ENCODE assay signal across 15 mouse cellular contexts in the genomic region with DNA sequence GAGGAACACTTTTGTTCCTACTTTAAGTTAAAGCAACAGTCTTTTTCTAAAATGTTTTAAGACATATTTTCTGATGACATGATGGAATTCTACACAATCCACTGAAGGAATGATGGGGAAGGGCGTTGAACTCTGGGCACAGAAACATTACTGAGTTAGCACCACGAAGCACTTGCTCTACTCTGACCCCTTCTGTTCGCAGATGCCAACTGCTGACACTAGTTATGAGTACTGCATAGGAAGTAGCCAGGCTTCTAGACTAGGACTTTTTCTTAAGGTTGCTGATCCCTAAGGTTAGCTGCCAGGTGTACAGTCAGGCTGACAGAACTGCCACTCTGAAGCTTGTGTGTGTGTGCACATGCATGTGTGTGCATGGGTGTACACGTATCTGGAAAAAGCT. TPM values are rescaled to one million over a fixed set of nuclear protein-coding genes. Genes with fewer than 3 reads are reported as not detected.
DNase-seq lines count a peak whose midpoint lies in the region; ATAC-seq and TF ChIP-seq lines count a peak whose summit lies in the region.
"Had no signal": no experiment of that assay in that cellular context is flagged by ENCODE, and none has a peak within 500 bp of the region (broad histone marks: within the 10 kb centered on the region; RNA-seq: fewer than 3 reads in every experiment).

No protein-coding gene starts in this region.

- H3K27ac ChIP-seq in layer of hippocampus, adult 2 months, result no peak overlapping the region
- no peak overlapping the region for H3K27ac ChIP-seq in liver, embryonic 11.5 days (ENCODE audit: low read depth, low read length)
- no peak overlapping the region for H3K27ac ChIP-seq in heart, embryonic 12.5 days (ENCODE audit: poor library complexity, severe bottlenecking)
- H3K27ac ChIP-seq: embryonic facial prominence, embryonic 15.5 days; hindbrain, embryonic 13.5 days; lung, embryonic 15.5 days had no signal

- H3K4me2 ChIP-seq in liver, embryonic 11.5 days, result no peak overlapping the region
- no peak overlapping the region for H3K4me2 ChIP-seq in heart, embryonic 12.5 days
- H3K4me2 ChIP-seq: embryonic facial prominence, embryonic 15.5 days; hindbrain, embryonic 13.5 days; lung, embryonic 15.5 days had no signal

- H3K36me3 ChIP-seq in liver, embryonic 11.5 days (ENCODE audit: control insufficient read depth, insufficient read depth, low read length), result peaks cover 67% of the 10 kb centered on the region
- peaks cover 89% of the 10 kb centered on the region for H3K36me3 ChIP-seq in heart, embryonic 12.5 days

- no peak overlapping the region for H3K9ac ChIP-seq in liver, embryonic 11.5 days (ENCODE audit: low read depth, low read length)
- H3K9ac ChIP-seq in heart, embryonic 12.5 days, result no peak overlapping the region
- H3K9ac ChIP-seq: embryonic facial prominence, embryonic 15.5 days; hindbrain, embryonic 13.5 days; lung, embryonic 15.5 days had no signal

- no peaks in the 10 kb centered on the region for H3K4me1 ChIP-seq in liver, embryonic 11.5 days (replicated peaks; ENCODE audit: control insufficient read depth, insufficient read depth, low read length)
- no peaks in the 10 kb centered on the region; the same call in 1 of the 2 replicates for H3K4me1 ChIP-seq in heart, embryonic 12.5 days (replicated peaks)
- H3K4me1 ChIP-seq: embryonic facial prominence, embryonic 15.5 days; hindbrain, embryonic 13.5 days; lung, embryonic 15.5 days had no signal

- 85% methylated on average over 4 of the region's 4 CpGs for whole genome bisulfite sequencing in liver, embryonic 11.5 days
- WGBS in heart, embryonic 12.5 days, result 92% methylated on average over 4 of the region's 4 CpGs

- ATAC-seq in liver, embryonic 11.5 days (replicated peaks; ENCODE audit: low FRiP score), result peak; percentile 37; the same call in 1 of the 2 replicates
- no peak for ATAC-seq in heart, embryonic 12.5 days (ENCODE audit: insufficient number of reproducible peaks, low FRiP score)

- TF ChIP-seq CTCF in layer of hippocampus, adult 2 months (conservative IDR thresholded peaks at IDR 0.05), result peak; percentile 38

- no peak for DNase-seq in layer of hippocampus, adult 2 months (ENCODE audit: low spot score in 2 of 2)
- no peak for DNase-seq in layer of hippocampus, adult 8-10 months (ENCODE audit: low spot score in 2 of 2)
- peak; percentile 53 for DNase-seq in CD4-positive, CD25-positive, alpha-beta regulatory T cell, adult 2 months (ENCODE audit: low read depth, low spot score)
- DNase-seq in R1 (ENCODE audit: low read depth, low spot score), result peak; percentile 42
- no peak for DNase-seq in liver, embryonic 11.5 days (ENCODE audit: low spot score)
- no peak for DNase-seq in layer of hippocampus, postnatal 25 days (ENCODE audit: extremely low spot score in 1 of 2, low spot score in 1 of 2)
- DNase-seq in frontal cortex, postnatal 36 days (ENCODE audit: low spot score in 2 of 2), result no peak
- DNase-seq: cerebellum, adult 8-10 months had no signal

- H3K4me3 ChIP-seq in layer of hippocampus, adult 2 months, result no peak overlapping the region
- H3K4me3 ChIP-seq in liver, embryonic 11.5 days (ENCODE audit: low read depth, low read length), result no peak overlapping the region
- H3K4me3 ChIP-seq in heart, embryonic 12.5 days, result no peak overlapping the region
- H3K4me3 ChIP-seq: embryonic facial prominence, embryonic 15.5 days; hindbrain, embryonic 13.5 days; lung, embryonic 15.5 days had no signal

- H3K9me3 ChIP-seq in liver, embryonic 11.5 days (ENCODE audit: control insufficient read depth, low read length), result no peaks in the 10 kb centered on the region
- no peaks in the 10 kb centered on the region for H3K9me3 ChIP-seq in heart, embryonic 12.5 days (replicated peaks)
- H3K9me3 ChIP-seq: embryonic facial prominence, embryonic 15.5 days; hindbrain, embryonic 13.5 days; lung, embryonic 15.5 days had no signal

- no peaks in the 10 kb centered on the region for H3K27me3 ChIP-seq in liver, embryonic 11.5 days (replicated peaks; ENCODE audit: control insufficient read depth, insufficient read depth, low read length)
- no peaks in the 10 kb centered on the region for H3K27me3 ChIP-seq in heart, embryonic 12.5 days (replicated peaks)
- H3K27me3 ChIP-seq: embryonic facial prominence, embryonic 15.5 days; hindbrain, embryonic 13.5 days; lung, embryonic 15.5 days had no signal

RNA-seq across cellular contexts. Expression of a gene that starts 2.8 kb away (rescaled TPM):
- not detected for total RNA-seq in layer of hippocampus, adult 2 months (2021)
- not detected for total RNA-seq in layer of hippocampus, adult 8-10 months (2022)
- polyA plus RNA-seq in liver, embryonic 11.5 days (2014; fragmentation: Nextera tagmentation; extraction: Ambion mirVana), result not detected in 2 replicates
- total RNA-seq in layer of hippocampus, postnatal 25 days (2021), result not detected
- not detected in 2 replicates for polyA plus RNA-seq in heart, embryonic 12.5 days (2016; fragmentation: Nextera tagmentation; extraction: Ambion mirVana)
- total RNA-seq: left cerebral cortex, adult 18-20 months had no signal
- polyA plus RNA-seq: embryonic facial prominence, embryonic 15.5 days; gonadal fat pad, adult 2 months; hindbrain, embryonic 13.5 days; lung, embryonic 15.5 days; urinary bladder, adult 2 months had no signal

RNA-seq across cellular contexts. Expression of a gene that starts 9.6 kb away (rescaled TPM):
- total RNA-seq in layer of hippocampus, adult 2 months (2021), result 100 to 1,000 TPM; 138 to 142 TPM
- 100 to 1,000 TPM; 127 to 147 (median 136) TPM for total RNA-seq in layer of hippocampus, adult 8-10 months (2022)
- polyA plus RNA-seq in liver, embryonic 11.5 days (2014; fragmentation: Nextera tagmentation; extraction: Ambion mirVana), result 173 and 181 TPM in 2 replicates
- 100 to 1,000 TPM; 129 to 152 TPM for total RNA-seq in layer of hippocampus, postnatal 25 days (2021)
- 155 and 159 TPM in 2 replicates for polyA plus RNA-seq in heart, embryonic 12.5 days (2016; fragmentation: Nextera tagmentation; extraction: Ambion mirVana)

RNA-seq across cellular contexts. Expression of a gene that starts 32.7 kb away (rescaled TPM):
- total RNA-seq in layer of hippocampus, adult 2 months (2021), result under 1 TPM; 0.31 to 0.86 TPM
- total RNA-seq in layer of hippocampus, adult 8-10 months (2022), result under 1 TPM; 0.31 to 0.79 (median 0.36) TPM
- polyA plus RNA-seq in liver, embryonic 11.5 days (2014; fragmentation: Nextera tagmentation; extraction: Ambion mirVana), result not detected in 2 replicates
- under 1 TPM; 0.45 to 0.66 TPM for total RNA-seq in layer of hippocampus, postnatal 25 days (2021)
- polyA plus RNA-seq in heart, embryonic 12.5 days (2016; fragmentation: Nextera tagmentation; extraction: Ambion mirVana), result 0.17 TPM in 1 of 2 replicates, not detected in the other
- polyA plus RNA-seq: embryonic facial prominence, embryonic 15.5 days; hindbrain, embryonic 13.5 days; lung, embryonic 15.5 days; urinary bladder, adult 2 months had no signal

RNA-seq across cellular contexts. Expression of a gene that starts 43.7 kb away (rescaled TPM):
- 10 to 100 TPM; 55.1 to 68.5 TPM for total RNA-seq in layer of hippocampus, adult 2 months (2021)
- total RNA-seq in layer of hippocampus, adult 8-10 months (2022), result 10 to 100 TPM; 61.3 to 71.4 (median 63.6) TPM
- 68.2 and 69.5 TPM in 2 replicates for polyA plus RNA-seq in liver, embryonic 11.5 days (2014; fragmentation: Nextera tagmentation; extraction: Ambion mirVana)
- 10 to 100 TPM; 59.0 to 64.0 TPM for total RNA-seq in layer of hippocampus, postnatal 25 days (2021)
- polyA plus RNA-seq in heart, embryonic 12.5 days (2016; fragmentation: Nextera tagmentation; extraction: Ambion mirVana), result 45.3 and 46.4 TPM in 2 replicates

RNA-seq across cellular contexts. Expression of a gene that starts 47.7 kb away (rescaled TPM):
- total RNA-seq in layer of hippocampus, adult 2 months (2021), result not detected
- total RNA-seq in layer of hippocampus, adult 8-10 months (2022), result not detected
- polyA plus RNA-seq in liver, embryonic 11.5 days (2014; fragmentation: Nextera tagmentation; extraction: Ambion mirVana), result not detected in 2 replicates
- total RNA-seq in layer of hippocampus, postnatal 25 days (2021), result not detected
- not detected in 2 replicates for polyA plus RNA-seq in heart, embryonic 12.5 days (2016; fragmentation: Nextera tagmentation; extraction: Ambion mirVana)
- total RNA-seq: left cerebral cortex, adult 18-20 months had no signal
- polyA plus RNA-seq: embryonic facial prominence, embryonic 15.5 days; hindbrain, embryonic 13.5 days; lung, embryonic 15.5 days; urinary bladder, adult 2 months had no signal

Comparison
In these comparisons a context has a peak if more than half of its experiments do, and no peak if none do; other contexts are left out.
1. DNase-seq: peak in CD4-positive, CD25-positive, alpha-beta regulatory T cell, adult 2 months (single experiment) and R1 (single experiment); none in layer of hippocampus, adult 2 months (0 of 2), layer of hippocampus, adult 8-10 months (0 of 2), liver, embryonic 11.5 days (single experiment), layer of hippocampus, postnatal 25 days (0 of 2) and frontal cortex, postnatal 36 days (0 of 2).